In genomic region chr12:29640201-29640600, GRCm38 (mm10) we compare ENCODE assay signal across 21 mouse cellular contexts.
DNase-seq lines count a peak whose midpoint lies in the region; ATAC-seq and TF ChIP-seq lines count a peak whose summit lies in the region.
"Had no signal": no experiment of that assay in that cellular context is flagged by ENCODE, and none has a peak within 500 bp of the region (broad histone marks: within the 10 kb centered on the region; RNA-seq: fewer than 3 reads in every experiment).

No protein-coding gene starts in this region.

- H3K36me3 ChIP-seq in forebrain, embryonic 12.5 days (replicated peaks) = no peaks in the 10 kb centered on the region
- H3K36me3 ChIP-seq in forebrain, embryonic 10.5 days (replicated peaks) = no peaks in the 10 kb centered on the region
- 0 out of 2 replicates have a peak, but pooled peaks cover 4% of the 10 kb centered on the region for H3K36me3 ChIP-seq in midbrain, embryonic 14.5 days (ENCODE audit: control insufficient read depth, insufficient read depth, low read length)
- H3K36me3 ChIP-seq in midbrain, embryonic 10.5 days = no peaks in the 10 kb centered on the region
- H3K36me3 ChIP-seq in hindbrain, embryonic 15.5 days = no peaks in the 10 kb centered on the region
- no peaks in the 10 kb centered on the region for H3K36me3 ChIP-seq in neural tube, embryonic 15.5 days
- no peaks in the 10 kb centered on the region for H3K36me3 ChIP-seq in lung, postnatal 0 days (ENCODE audit: insufficient read depth, low read length)
- H3K36me3 ChIP-seq: heart, embryonic 13.5 days had no signal

- H3K9me3 ChIP-seq in forebrain, embryonic 12.5 days = no peaks in the 10 kb centered on the region
- H3K9me3 ChIP-seq in forebrain, embryonic 10.5 days = no peaks in the 10 kb centered on the region
- no peaks in the 10 kb centered on the region for H3K9me3 ChIP-seq in midbrain, embryonic 14.5 days (ENCODE audit: control insufficient read depth, low read length)
- H3K9me3 ChIP-seq in midbrain, embryonic 10.5 days (replicated peaks) = no peaks in the 10 kb centered on the region
- no peaks in the 10 kb centered on the region for H3K9me3 ChIP-seq in hindbrain, embryonic 15.5 days
- H3K9me3 ChIP-seq in neural tube, embryonic 15.5 days (replicated peaks) = no peaks in the 10 kb centered on the region
- H3K9me3 ChIP-seq in lung, postnatal 0 days (ENCODE audit: low read length) = no peaks in the 10 kb centered on the region
- H3K9me3 ChIP-seq: heart, embryonic 13.5 days had no signal

- H3K27ac ChIP-seq in forebrain, embryonic 12.5 days = peak overlapping the region; percentile 53; the same call in 1 of the 2 replicates
- no peak overlapping the region for H3K27ac ChIP-seq in forebrain, embryonic 10.5 days
- H3K27ac ChIP-seq in midbrain, embryonic 14.5 days (replicated peaks; ENCODE audit: low read depth, low read length) = peak overlapping the region; percentile 57; the same call in 1 of the 2 replicates
- no peak overlapping the region for H3K27ac ChIP-seq in midbrain, embryonic 10.5 days (replicated peaks)
- H3K27ac ChIP-seq in hindbrain, embryonic 15.5 days (replicated peaks) = peak overlapping the region; percentile 34
- H3K27ac ChIP-seq in neural tube, embryonic 15.5 days (replicated peaks) = 0 out of 2 replicates have a peak overlapping the region, but pooled peaks have one; percentile 18
- no peak overlapping the region for H3K27ac ChIP-seq in lung, postnatal 0 days (ENCODE audit: low read length)
- H3K27ac ChIP-seq: heart, embryonic 13.5 days; left cerebral cortex, adult 2 months had no signal

- WGBS in forebrain, embryonic 12.5 days = 42% methylated on average over 1 of the region's 1 CpGs
- 66% methylated on average over 1 of the region's 1 CpGs for WGBS in forebrain, embryonic 10.5 days
- 42% methylated on average over 1 of the region's 1 CpGs for whole genome bisulfite sequencing in midbrain, embryonic 14.5 days
- WGBS in midbrain, embryonic 10.5 days = 65% methylated on average over 1 of the region's 1 CpGs
- WGBS in hindbrain, embryonic 15.5 days = 32% methylated on average over 1 of the region's 1 CpGs
- 38% methylated on average over 1 of the region's 1 CpGs for WGBS in neural tube, embryonic 15.5 days
- WGBS in lung, postnatal 0 days = 30% methylated on average over 1 of the region's 1 CpGs

- TF ChIP-seq EP300 in lung, postnatal 0 days (IDR thresholded peaks at IDR 0.05) = no peak

- no peak overlapping the region for H3K4me2 ChIP-seq in forebrain, embryonic 12.5 days
- no peak overlapping the region for H3K4me2 ChIP-seq in midbrain, embryonic 14.5 days (ENCODE audit: low read length)
- no peak overlapping the region for H3K4me2 ChIP-seq in hindbrain, embryonic 15.5 days
- H3K4me2 ChIP-seq in neural tube, embryonic 15.5 days = no peak overlapping the region
- H3K4me2 ChIP-seq in lung, postnatal 0 days (replicated peaks; ENCODE audit: low read depth, low read length) = no peak overlapping the region
- H3K4me2 ChIP-seq: heart, embryonic 13.5 days; liver, embryonic 11.5 days had no signal

- H3K4me1 ChIP-seq in forebrain, embryonic 12.5 days = peaks cover 14% of the 10 kb centered on the region; the same call in 1 of the 2 replicates
- peaks cover 14% of the 10 kb centered on the region; the same call in 1 of the 2 replicates for H3K4me1 ChIP-seq in forebrain, embryonic 10.5 days
- H3K4me1 ChIP-seq in midbrain, embryonic 14.5 days (ENCODE audit: control insufficient read depth, insufficient read depth, low read length) = peaks cover 17% of the 10 kb centered on the region
- peaks cover 9% of the 10 kb centered on the region for H3K4me1 ChIP-seq in midbrain, embryonic 10.5 days
- peaks cover 21% of the 10 kb centered on the region for H3K4me1 ChIP-seq in hindbrain, embryonic 15.5 days (replicated peaks)
- H3K4me1 ChIP-seq in neural tube, embryonic 15.5 days = peaks cover 18% of the 10 kb centered on the region
- H3K4me1 ChIP-seq in lung, postnatal 0 days (ENCODE audit: insufficient read depth, low read depth, low read length) = no peaks in the 10 kb centered on the region
- H3K4me1 ChIP-seq: heart, embryonic 13.5 days had no signal

- TF ChIP-seq CTCF in lung, postnatal 0 days (IDR thresholded peaks at IDR 0.05) = no peak

- H3K27me3 ChIP-seq in forebrain, embryonic 12.5 days = no peaks in the 10 kb centered on the region
- H3K27me3 ChIP-seq in forebrain, embryonic 10.5 days (ENCODE audit: poor library complexity, severe bottlenecking) = no peaks in the 10 kb centered on the region
- H3K27me3 ChIP-seq in midbrain, embryonic 14.5 days (ENCODE audit: control insufficient read depth, insufficient read depth, low read length) = no peaks in the 10 kb centered on the region
- H3K27me3 ChIP-seq in midbrain, embryonic 10.5 days (ENCODE audit: low read depth, poor library complexity, severe bottlenecking) = no peaks in the 10 kb centered on the region
- no peaks in the 10 kb centered on the region for H3K27me3 ChIP-seq in hindbrain, embryonic 15.5 days
- no peaks in the 10 kb centered on the region for H3K27me3 ChIP-seq in neural tube, embryonic 15.5 days (replicated peaks)
- 0 out of 2 replicates have a peak, but pooled peaks cover 3% of the 10 kb centered on the region for H3K27me3 ChIP-seq in lung, postnatal 0 days (replicated peaks; ENCODE audit: insufficient read depth, low read length)
- H3K27me3 ChIP-seq: CH12.LX; heart, embryonic 13.5 days had no signal

- H3K9ac ChIP-seq in forebrain, embryonic 12.5 days = no peak overlapping the region
- H3K9ac ChIP-seq in midbrain, embryonic 14.5 days (replicated peaks; ENCODE audit: low read length) = no peak overlapping the region
- H3K9ac ChIP-seq in hindbrain, embryonic 15.5 days = no peak overlapping the region
- H3K9ac ChIP-seq in neural tube, embryonic 15.5 days (replicated peaks) = no peak overlapping the region
- H3K9ac ChIP-seq in lung, postnatal 0 days (replicated peaks; ENCODE audit: low read depth) = no peak overlapping the region
- H3K9ac ChIP-seq: heart, embryonic 13.5 days had no signal

- DNase-seq in forebrain, embryonic 10.5 days (ENCODE audit: extremely low spot score, low spot score) = no peak
- DNase-seq in midbrain, embryonic 14.5 days = no peak
- DNase-seq in midbrain, embryonic 10.5 days (ENCODE audit: low spot score) = no peak
- DNase-seq in lung, postnatal 0 days (ENCODE audit: low spot score) = no peak
- DNase-seq: adrenal gland, postnatal 25 days; cerebellum, adult 11-12 months; kidney, adult 8-10 months; kidney, postnatal 25 days; layer of hippocampus, adult 9-11 months; lung, adult 2 months; lung, postnatal 36 days; right cerebral cortex, postnatal 14 days; thymus, adult 18-20 months had no signal

- ATAC-seq in forebrain, embryonic 12.5 days (ENCODE audit: low FRiP score) = 0 out of 2 replicates have a peak, but pooled peaks have one; percentile 12
- ATAC-seq in midbrain, embryonic 14.5 days (ENCODE audit: low FRiP score, low TSS enrichment) = peak; percentile 28; the same call in 1 of the 2 replicates
- ATAC-seq in hindbrain, embryonic 15.5 days (ENCODE audit: low FRiP score, low read depth) = no peak
- no peak for ATAC-seq in neural tube, embryonic 15.5 days (ENCODE audit: low FRiP score)
- no peak for ATAC-seq in monocyte, adult 5-6 weeks (replicated peaks; ENCODE audit: insufficient number of reproducible peaks, low FRiP score, low TSS enrichment, poor library complexity, severe bottlenecking)
- no peak for ATAC-seq in lung, postnatal 0 days

- H3K4me3 ChIP-seq in forebrain, embryonic 12.5 days (replicated peaks) = no peak overlapping the region
- H3K4me3 ChIP-seq in forebrain, embryonic 10.5 days = no peak overlapping the region
- no peak overlapping the region for H3K4me3 ChIP-seq in midbrain, embryonic 14.5 days (replicated peaks; ENCODE audit: low read depth, low read length)
- H3K4me3 ChIP-seq in midbrain, embryonic 10.5 days = no peak overlapping the region
- H3K4me3 ChIP-seq in hindbrain, embryonic 15.5 days = no peak overlapping the region
- no peak overlapping the region for H3K4me3 ChIP-seq in neural tube, embryonic 15.5 days (replicated peaks)
- no peak overlapping the region for H3K4me3 ChIP-seq in lung, postnatal 0 days (ENCODE audit: low read depth, low read length)
- H3K4me3 ChIP-seq: heart, embryonic 13.5 days; left cerebral cortex, adult 2 months had no signal

Comparison
In these comparisons a context has a peak if more than half of its experiments do, and no peak if none do; other contexts are left out.
1. H3K27ac ChIP-seq: peak in forebrain, embryonic 12.5 days (single experiment), midbrain, embryonic 14.5 days (single experiment), hindbrain, embryonic 15.5 days (single experiment) and neural tube, embryonic 15.5 days (single experiment); none in forebrain, embryonic 10.5 days (single experiment), midbrain, embryonic 10.5 days (single experiment) and lung, postnatal 0 days (single experiment).
2. ATAC-seq: peak in forebrain, embryonic 12.5 days (single experiment) and midbrain, embryonic 14.5 days (single experiment); none in hindbrain, embryonic 15.5 days (single experiment), neural tube, embryonic 15.5 days (single experiment), monocyte, adult 5-6 weeks (single experiment) and lung, postnatal 0 days (single experiment).